ENCODE assay signal across 10 mouse cellular contexts in the genomic region with DNA sequence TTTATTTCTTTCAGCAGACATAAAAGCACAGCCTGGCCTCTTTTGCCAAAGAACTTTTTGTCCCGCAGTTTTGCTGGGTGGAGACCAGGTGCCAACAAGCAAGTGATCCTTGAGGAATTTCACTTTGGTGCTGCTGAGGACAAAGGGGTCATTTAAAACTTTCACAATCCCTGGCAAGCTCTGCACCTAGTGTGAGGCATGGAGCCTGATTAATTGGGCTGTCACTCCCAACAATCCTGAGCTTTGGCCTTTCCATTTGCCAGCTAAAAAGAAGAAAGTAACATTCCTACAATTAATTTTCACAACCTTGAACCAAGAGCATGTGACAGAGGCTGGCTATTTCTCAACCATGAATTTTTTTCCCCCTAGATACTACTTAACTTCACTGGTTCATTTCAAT.
DNase-seq lines count a peak whose midpoint lies in the region; ATAC-seq and TF ChIP-seq lines count a peak whose summit lies in the region.
"Had no signal": no experiment of that assay in that cellular context is flagged by ENCODE, and none has a peak within 500 bp of the region (broad histone marks: within the 10 kb centered on the region; RNA-seq: fewer than 3 reads in every experiment).

No protein-coding gene starts in this region.

- H3K9me3 ChIP-seq in liver, embryonic 12.5 days (replicated peaks), result no peaks in the 10 kb centered on the region
- H3K9me3 ChIP-seq in limb, embryonic 14.5 days (ENCODE audit: control insufficient read depth, low read length), result no peaks in the 10 kb centered on the region
- H3K9me3 ChIP-seq: midbrain, embryonic 10.5 days had no signal

- H3K9ac ChIP-seq in liver, adult 2 months (ENCODE audit: low read depth, low read length), result no peak overlapping the region
- no peak overlapping the region for H3K9ac ChIP-seq in liver, embryonic 12.5 days
- H3K9ac ChIP-seq in limb, embryonic 14.5 days (ENCODE audit: low read depth, low read length, severe bottlenecking), result no peak overlapping the region

- TF ChIP-seq CTCF in liver, adult 2 months (IDR thresholded peaks at IDR 0.05; ENCODE audit: low read depth, low read length), result no peak

- H3K27me3 ChIP-seq in liver, adult 2 months (ENCODE audit: control insufficient read depth, insufficient read depth, low read length), result no peaks in the 10 kb centered on the region
- no peaks in the 10 kb centered on the region for H3K27me3 ChIP-seq in liver, embryonic 12.5 days (replicated peaks)
- no peaks in the 10 kb centered on the region for H3K27me3 ChIP-seq in limb, embryonic 14.5 days (ENCODE audit: control insufficient read depth, insufficient read depth, low read length)

- H3K4me2 ChIP-seq in liver, embryonic 12.5 days, result no peak overlapping the region
- no peak overlapping the region for H3K4me2 ChIP-seq in limb, embryonic 14.5 days (replicated peaks; ENCODE audit: low read depth, low read length, severe bottlenecking)

- no peaks in the 10 kb centered on the region for H3K79me2 ChIP-seq in liver, adult 2 months (ENCODE audit: control insufficient read depth, insufficient read depth, low read length)

- DNase-seq in liver, adult 2 months (ENCODE audit: extremely low read depth, low read depth, low spot score), result peak; percentile 18
- peak; percentile 2 for DNase-seq in adrenal gland, postnatal 25 days
- peak; percentile 80 for DNase-seq in forelimb bud, embryonic 11.5 days (ENCODE audit: low read depth, low spot score)
- peak; percentile 4 for DNase-seq in limb, embryonic 14.5 days (ENCODE audit: low spot score)
- no peak for DNase-seq in frontal cortex, postnatal 14 days (ENCODE audit: low spot score in 2 of 2)
- DNase-seq in urinary bladder, postnatal 4 days (ENCODE audit: low spot score in 2 of 2), result no peak
- DNase-seq: thymus, postnatal 14 days had no signal

- TF ChIP-seq POLR2A in liver, adult 2 months (IDR thresholded peaks at IDR 0.05; ENCODE audit: extremely low read depth, insufficient read depth, low read length), result no peak
- no peak for TF ChIP-seq POLR2A in limb, embryonic 14.5 days (IDR thresholded peaks at IDR 0.05; ENCODE audit: borderline replicate concordance, extremely low read depth, insufficient read depth, insufficient read length)

- ATAC-seq in liver, embryonic 12.5 days, result no peak
- no peak; the same call in 1 of the 2 replicates for ATAC-seq in limb, embryonic 14.5 days (ENCODE audit: low FRiP score, low read depth)

- H3K27ac ChIP-seq in liver, adult 2 months (replicated peaks; ENCODE audit: insufficient read depth, low read depth, low read length), result no peak overlapping the region
- H3K27ac ChIP-seq in liver, embryonic 12.5 days, result no peak overlapping the region
- 0 out of 2 replicates have a peak overlapping the region, but pooled peaks have one; percentile 58 for H3K27ac ChIP-seq in limb, embryonic 14.5 days (replicated peaks; ENCODE audit: low read depth, low read length)
- H3K27ac ChIP-seq: left cerebral cortex, adult 2 months; midbrain, embryonic 10.5 days had no signal

- no peak overlapping the region for H3K4me3 ChIP-seq in liver, adult 2 months (ENCODE audit: insufficient read depth, low read depth, low read length)
- no peak overlapping the region for H3K4me3 ChIP-seq in liver, embryonic 12.5 days
- H3K4me3 ChIP-seq in limb, embryonic 14.5 days (replicated peaks; ENCODE audit: low read length), result no peak overlapping the region
- H3K4me3 ChIP-seq: left cerebral cortex, adult 2 months; midbrain, embryonic 10.5 days had no signal

- 76% methylated on average over 1 of the region's 1 CpGs for WGBS in liver, adult 2 months
- WGBS in liver, embryonic 12.5 days (ENCODE audit: insufficient replicate concordance), result 51% methylated on average over 1 of the region's 1 CpGs
- WGBS in limb, embryonic 14.5 days, result 18% methylated on average over 1 of the region's 1 CpGs

- no peaks in the 10 kb centered on the region for H3K4me1 ChIP-seq in liver, adult 2 months (ENCODE audit: control insufficient read depth, insufficient read depth, low read length)
- no peaks in the 10 kb centered on the region for H3K4me1 ChIP-seq in liver, embryonic 12.5 days
- H3K4me1 ChIP-seq in limb, embryonic 14.5 days (ENCODE audit: control insufficient read depth, insufficient read depth, low read length), result no peaks in the 10 kb centered on the region
- H3K4me1 ChIP-seq: midbrain, embryonic 10.5 days had no signal

- no peaks in the 10 kb centered on the region for H3K36me3 ChIP-seq in liver, adult 2 months (ENCODE audit: control insufficient read depth, insufficient read depth, low read length)
- H3K36me3 ChIP-seq in liver, embryonic 12.5 days, result no peaks in the 10 kb centered on the region
- H3K36me3 ChIP-seq in limb, embryonic 14.5 days (ENCODE audit: control insufficient read depth, insufficient read depth, low read length), result no peaks in the 10 kb centered on the region
- H3K36me3 ChIP-seq: midbrain, embryonic 10.5 days had no signal

Comparison
In these comparisons a context has a peak if more than half of its experiments do, and no peak if none do; other contexts are left out.
1. DNase-seq: peak in liver, adult 2 months (single experiment), adrenal gland, postnatal 25 days (single experiment), forelimb bud, embryonic 11.5 days (single experiment) and limb, embryonic 14.5 days (single experiment); none in frontal cortex, postnatal 14 days (0 of 2) and urinary bladder, postnatal 4 days (0 of 2).